Mouse (Mus musculus): ENCODE measurements at regions not wholly inside any gene's neighbourhood (a gene's known extent, or its start where the extent isn't known, plus 50 kb on each side); places are given as distances from the start of the nearest gene placed in this dataset.

GRCm38 (mm10) chr2:115399987-115400550 lies 181.4 kb upstream of the BC052040 start:
- no peak for TF ChIP-seq TCF3 (IDR thresholded peaks at IDR 0.05; ENCODE audit: insufficient read length, low read depth)
- Histone ChIP-seq H3K4me2 (ENCODE audit: low read depth) (peak overlapping the region; percentile 59), H3K36me3 (ENCODE audit: control insufficient read depth, insufficient read depth) (no peaks in the 10 kb centered on the region), H3K79me2 (ENCODE audit: control insufficient read depth, insufficient read depth) (no peaks in the 10 kb centered on the region), H3ac (ENCODE audit: control insufficient read depth, insufficient read length) (no peak overlapping the region), H3K27me3 (ENCODE audit: control insufficient read depth, insufficient read depth, insufficient read length) (no peaks in the 10 kb centered on the region), H3K4me3 (no peak overlapping the region)

GRCm38 (mm10) chr2:115402246-115402645 lies 179.3 kb upstream of the BC052040 start:
- Histone ChIP-seq H3ac (ENCODE audit: control insufficient read depth, insufficient read length) (no peak overlapping the region), H3K27me3 (ENCODE audit: control insufficient read depth, insufficient read depth, insufficient read length) (no peaks in the 10 kb centered on the region), H3K36me3 (ENCODE audit: control insufficient read depth, insufficient read depth) (no peaks in the 10 kb centered on the region), H3K4me2 (ENCODE audit: low read depth) (no peak overlapping the region), H3K79me2 (ENCODE audit: control insufficient read depth, insufficient read depth) (no peaks in the 10 kb centered on the region), H3K4me3 (no peak overlapping the region)
- TF ChIP-seq E2F4 (IDR thresholded peaks at IDR 0.05; ENCODE audit: insufficient read depth) (no peak), MYOG (IDR thresholded peaks at IDR 0.05; ENCODE audit: control insufficient read depth in 1 of 3, insufficient read depth in 1 of 3, insufficient read length in 2 of 3, low read depth in 2 of 3) (no peak), TCF3 (IDR thresholded peaks at IDR 0.05; ENCODE audit: insufficient read length, low read depth) (no peak), USF1 (IDR thresholded peaks at IDR 0.05; ENCODE audit: low read depth) (no peak), CEBPB (IDR thresholded peaks at IDR 0.05; ENCODE audit: insufficient read depth, poor library complexity, severe bottlenecking) (no peak), MAX (IDR thresholded peaks at IDR 0.05; ENCODE audit: low read depth) (no peak), REST (IDR thresholded peaks at IDR 0.05; ENCODE audit: insufficient read depth, insufficient read length) (no peak), MYOD1 (IDR thresholded peaks at IDR 0.05; ENCODE audit: control insufficient read depth in 1 of 3, insufficient read length in 2 of 3, low read depth in 2 of 3) (no peak), POLR2A (IDR thresholded peaks at IDR 0.05; ENCODE audit: insufficient read length, low read depth) (no peak), TCF12 (IDR thresholded peaks at IDR 0.05; ENCODE audit: insufficient read depth, poor library complexity, severe bottlenecking) (no peak), POLR2AphosphoS2 (IDR thresholded peaks at IDR 0.05; ENCODE audit: insufficient read length, low read depth) (no peak), SRF (IDR thresholded peaks at IDR 0.05; ENCODE audit: control insufficient read depth, insufficient read length, low read depth) (no peak)

- Histone ChIP-seq H3K36me3 (ENCODE audit: control insufficient read depth, insufficient read depth) (no peaks in the 10 kb centered on the region), H3K4me2 (ENCODE audit: low read depth) (no peak overlapping the region), H3K27me3 (ENCODE audit: control insufficient read depth, insufficient read depth, insufficient read length) (no peaks in the 10 kb centered on the region), H3K79me2 (ENCODE audit: control insufficient read depth, insufficient read depth) (no peaks in the 10 kb centered on the region), H3K4me3 (no peak overlapping the region), H3ac (ENCODE audit: control insufficient read depth, insufficient read length) (no peak overlapping the region)
- TF ChIP-seq POLR2AphosphoS2 (IDR thresholded peaks at IDR 0.05; ENCODE audit: insufficient read length, low read depth) (no peak), POLR2A (IDR thresholded peaks at IDR 0.05; ENCODE audit: insufficient read length, low read depth) (no peak), REST (IDR thresholded peaks at IDR 0.05; ENCODE audit: insufficient read depth, insufficient read length) (peak; percentile 35), TCF3 (IDR thresholded peaks at IDR 0.05; ENCODE audit: insufficient read length, low read depth) (no peak), E2F4 (IDR thresholded peaks at IDR 0.05; ENCODE audit: insufficient read depth) (no peak)
Observed at GRCm38 (mm10) chr2:115432476-115432875, 149.0 kb upstream of the BC052040 start.

- no peaks in the 10 kb centered on the region for H3K79me2 ChIP-seq (ENCODE audit: control insufficient read depth, insufficient read depth)
- no peak overlapping the region for H3K4me3 ChIP-seq
Observed at GRCm38 (mm10) chr2:115441100-115441499, 140.4 kb upstream of the BC052040 start.

GRCm38 (mm10) chr2:115449783-115450483 lies 131.6 kb upstream of the BC052040 start:
- TF ChIP-seq REST (IDR thresholded peaks at IDR 0.05; ENCODE audit: insufficient read depth, insufficient read length), result no peak
- no peak for TF ChIP-seq POLR2A (IDR thresholded peaks at IDR 0.05; ENCODE audit: insufficient read length, low read depth)
- TF ChIP-seq TCF3 (IDR thresholded peaks at IDR 0.05; ENCODE audit: insufficient read length, low read depth), result no peak
- no peak for TF ChIP-seq SRF (IDR thresholded peaks at IDR 0.05; ENCODE audit: control insufficient read depth, insufficient read length, low read depth)
- TF ChIP-seq USF1 (IDR thresholded peaks at IDR 0.05; ENCODE audit: low read depth), result no peak
- TF ChIP-seq MAX (IDR thresholded peaks at IDR 0.05; ENCODE audit: low read depth), result no peak
- TF ChIP-seq POLR2AphosphoS2 (IDR thresholded peaks at IDR 0.05; ENCODE audit: insufficient read length, low read depth), result no peak
- no peak for TF ChIP-seq MYOG (IDR thresholded peaks at IDR 0.05; ENCODE audit: control insufficient read depth in 1 of 3, insufficient read depth in 1 of 3, insufficient read length in 2 of 3, low read depth in 2 of 3)
- TF ChIP-seq MYOD1 (IDR thresholded peaks at IDR 0.05; ENCODE audit: control insufficient read depth in 1 of 3, insufficient read length in 2 of 3, low read depth in 2 of 3), result no peak
- Histone ChIP-seq H3ac (ENCODE audit: control insufficient read depth, insufficient read length) (no peak overlapping the region), H3K27me3 (ENCODE audit: control insufficient read depth, insufficient read depth, insufficient read length) (no peaks in the 10 kb centered on the region), H3K79me2 (ENCODE audit: control insufficient read depth, insufficient read depth) (no peaks in the 10 kb centered on the region), H3K4me3 (no peak overlapping the region), H3K36me3 (ENCODE audit: control insufficient read depth, insufficient read depth) (no peaks in the 10 kb centered on the region), H3K4me2 (ENCODE audit: low read depth) (no peak overlapping the region)

More at GRCm38 (mm10) chr2:115441100-115441499, 140.4 kb upstream of the BC052040 start:
- H3ac ChIP-seq (ENCODE audit: control insufficient read depth, insufficient read length), result no peak overlapping the region
- no peaks in the 10 kb centered on the region for H3K27me3 ChIP-seq (ENCODE audit: control insufficient read depth, insufficient read depth, insufficient read length)
- no peak for TF ChIP-seq TCF12 (IDR thresholded peaks at IDR 0.05; ENCODE audit: insufficient read depth, poor library complexity, severe bottlenecking)
- no peak for TF ChIP-seq MYOG (IDR thresholded peaks at IDR 0.05; ENCODE audit: control insufficient read depth in 1 of 3, insufficient read depth in 1 of 3, insufficient read length in 2 of 3, low read depth in 2 of 3)
- TF ChIP-seq SRF (IDR thresholded peaks at IDR 0.05; ENCODE audit: control insufficient read depth, insufficient read length, low read depth), result no peak
- no peak for TF ChIP-seq REST (IDR thresholded peaks at IDR 0.05; ENCODE audit: insufficient read depth, insufficient read length)
- TF ChIP-seq E2F4 (IDR thresholded peaks at IDR 0.05; ENCODE audit: insufficient read depth), result no peak
- no peak for TF ChIP-seq CEBPB (IDR thresholded peaks at IDR 0.05; ENCODE audit: insufficient read depth, poor library complexity, severe bottlenecking)
- TF ChIP-seq MAX (IDR thresholded peaks at IDR 0.05; ENCODE audit: low read depth), result no peak
- no peak for TF ChIP-seq MYOD1 (IDR thresholded peaks at IDR 0.05; ENCODE audit: control insufficient read depth in 1 of 3, insufficient read length in 2 of 3, low read depth in 2 of 3)
- TF ChIP-seq POLR2AphosphoS2 (IDR thresholded peaks at IDR 0.05; ENCODE audit: insufficient read length, low read depth), result no peak
- TF ChIP-seq USF1 (IDR thresholded peaks at IDR 0.05; ENCODE audit: low read depth), result no peak
- TF ChIP-seq TCF3 (IDR thresholded peaks at IDR 0.05; ENCODE audit: insufficient read length, low read depth), result no peak
- TF ChIP-seq POLR2A (IDR thresholded peaks at IDR 0.05; ENCODE audit: insufficient read length, low read depth), result no peak
- no peaks in the 10 kb centered on the region for H3K36me3 ChIP-seq (ENCODE audit: control insufficient read depth, insufficient read depth)
- no peak overlapping the region for H3K4me2 ChIP-seq (ENCODE audit: low read depth)

All from myocyte (in vitro differentiated cells).